Mouse (Mus musculus) stomach, postnatal 0 days (tissue): ENCODE data around the gene BC028528. TPM values are rescaled to one million over a fixed set of nuclear protein-coding genes. Genes with fewer than 3 reads are reported as not detected.
A peak's percentile ranks its signal among the peaks of the same experiment; 100 is the strongest.

ENCODE experiments used
- ATAC-seq: fragments of 200-750 bp; cut with Nextera tagmentation; 2 replicates; pipeline ENCODE4 v1.8.0; 2017; ENCODE audit not compliant: low FRiP score, low TSS enrichment
- DNase-seq: peaks from one replicate; pipeline ENCODE4 v3.0.0-alpha.2; 2016; ENCODE audit warnings: low spot score
- H3K27ac ChIP-seq: fragments of 300-500 bp; sonication (generic); replicated peaks from 2 replicates; pipeline ENCODE4 v1.5.1; 2014; ENCODE audit warnings: mild to moderate bottlenecking, control low read depth
- H3K27me3 ChIP-seq: fragments of 300-500 bp; sonication (generic); 2 replicates; pipeline ENCODE4 v1.6.1; 2014; ENCODE audit warnings: low read length; ENCODE audit not compliant: control insufficient read depth, insufficient read depth
- H3K36me3 ChIP-seq: fragments of 300-500 bp; sonication (generic); 2 replicates; pipeline ENCODE4 v1.6.1; 2014; ENCODE audit warnings: low read length, mixed read lengths; ENCODE audit not compliant: control insufficient read depth, insufficient read depth
- H3K4me1 ChIP-seq: fragments of 300-500 bp; sonication (generic); replicated peaks from 2 replicates; pipeline ENCODE4 v1.6.1; 2014; ENCODE audit warnings: antibody characterized with exemption; ENCODE audit not compliant: control insufficient read depth, insufficient read depth
- H3K4me2 ChIP-seq: fragments of 300-500 bp; sonication (generic); replicated peaks from 2 replicates; pipeline ENCODE4 v1.6.1; 2014; ENCODE audit warnings: low read depth, mild to moderate bottlenecking, control low read depth, moderate library complexity
- H3K4me3 ChIP-seq: fragments of 300-500 bp; sonication (generic); 2 replicates; pipeline ENCODE4 v1.5.1; 2014; ENCODE audit warnings: low read depth, low read length, control low read depth
- H3K9ac ChIP-seq: fragments of 300-500 bp; sonication (generic); 2 replicates; pipeline ENCODE4 v1.6.1; 2014; ENCODE audit warnings: mild to moderate bottlenecking, low read length, control low read depth, mixed read lengths
- H3K9me3 ChIP-seq: fragments of 300-500 bp; sonication (generic); 2 replicates; pipeline ENCODE4 v1.6.1; 2016; ENCODE audit warnings: low read length; ENCODE audit not compliant: control insufficient read depth
- CTCF ChIP-seq: IDR thresholded peaks from 2 replicates; pipeline ENCODE4 v1.5.1; 2016; ENCODE audit warnings: antibody characterized with exemption, low read depth, mild to moderate bottlenecking, moderate library complexity
- EP300 ChIP-seq: optimal IDR thresholded peaks from 2 replicates; pipeline ENCODE3; 2016; ENCODE audit warnings: antibody characterized with exemption
- WGBS: fragments of 180-500 bp; shearing (Covaris S2); extraction: QIAGEN DNeasy Blood & Tissue Kit; methylation state at CpG from one replicate; pipeline ENCODE4 v1.1.7; 2014; 5-methylcytosine and 5-hydroxymethylcytosine counted together
- polyA plus RNA-seq: library from polyadenylated mRNA; unstranded; fragments of >200 nt; fragmentation: Nextera tagmentation; extraction: Ambion mirVana; gene quantifications from 2 replicates; pipeline ENCODE4 v1.2.1, GENCODE M21; 2015

Gene BC028528
- polyA plus RNA-seq, 1 experiment from 2014 or later = 14.8 TPM

- peak within 1 kb of the TSS; percentile 58 for H3K4me2 ChIP-seq
- H3K27me3 ChIP-seq = no peaks in the 10 kb centered on the region
- peaks cover 5% of the 10 kb centered on the region; the same call in 1 of the 2 replicates for H3K4me1 ChIP-seq
- no peak within 1 kb of the TSS for H3K27ac ChIP-seq
- H3K36me3 ChIP-seq = no peaks in the 10 kb centered on the region
- ATAC-seq = peak; percentile 48
- H3K4me3 ChIP-seq = peak within 1 kb of the TSS; percentile 17; the same call in 1 of the 2 replicates
- WGBS = 2% methylated on average over 15 of the region's 15 CpGs
- peak within 1 kb of the TSS; percentile 45; the same call in 1 of the 2 replicates for H3K9ac ChIP-seq
- TF ChIP-seq EP300 (no peak), CTCF (no peak)
- DNase-seq = no peak
- no peaks in the 10 kb centered on the region for H3K9me3 ChIP-seq
These were observed 12.8 kb upstream of the BC028528 start, which contains the start of gene Car14 for GRCm38 (mm10) chr3:95904568-95904967. TSS of gene Car14 (minus strand) at chr3:95904691.

GRCm38 (mm10) chr3:95903753-95904502 is 12.1 kb upstream of the BC028528 start:
- TF ChIP-seq EP300 = no peak
- no peak for TF ChIP-seq CTCF
- Histone ChIP-seq H3K36me3 (no peaks in the 10 kb centered on the region), H3K9ac (no peak overlapping the region), H3K9me3 (no peaks in the 10 kb centered on the region), H3K4me2 (peak overlapping the region; percentile 58), H3K4me1 (peaks cover 5% of the 10 kb centered on the region; the same call in 1 of the 2 replicates), H3K4me3 (peak overlapping the region; percentile 17; the same call in 1 of the 2 replicates), H3K27me3 (no peaks in the 10 kb centered on the region), H3K27ac (no peak overlapping the region)
- 7% methylated on average over 15 of the region's 15 CpGs for WGBS
- ATAC-seq = no peak
- DNase-seq = no peak

- H3K36me3 ChIP-seq = 0 out of 2 replicates have a peak, but pooled peaks cover 5% of the 10 kb centered on the region
- no peaks in the 10 kb centered on the region for H3K27me3 ChIP-seq
- H3K4me3 ChIP-seq = no peak overlapping the region
- whole genome bisulfite sequencing = 31% methylated on average over 6 of the region's 6 CpGs
- DNase-seq (no peak), ATAC-seq (no peak)
- no peak overlapping the region for H3K27ac ChIP-seq
- H3K9ac ChIP-seq = no peak overlapping the region
- no peak overlapping the region for H3K4me2 ChIP-seq
- TF ChIP-seq CTCF (no peak), EP300 (no peak)
- H3K9me3 ChIP-seq = no peaks in the 10 kb centered on the region
- H3K4me1 ChIP-seq = peaks cover 5% of the 10 kb centered on the region; the same call in 1 of the 2 replicates
These were observed 10.8 kb upstream of the BC028528 start for GRCm38 (mm10) chr3:95902643-95903042.

- TF ChIP-seq EP300 (no peak), CTCF (no peak)
- H3K36me3 ChIP-seq = 0 out of 2 replicates have a peak, but pooled peaks cover 5% of the 10 kb centered on the region
- H3K4me3 ChIP-seq = no peak overlapping the region
- H3K4me1 ChIP-seq = peaks cover 5% of the 10 kb centered on the region; the same call in 1 of the 2 replicates
- ATAC-seq (no peak), DNase-seq (no peak)
- no peak overlapping the region for H3K4me2 ChIP-seq
- no peak overlapping the region for H3K27ac ChIP-seq
- H3K9me3 ChIP-seq = no peaks in the 10 kb centered on the region
- H3K9ac ChIP-seq = no peak overlapping the region
- H3K27me3 ChIP-seq = no peaks in the 10 kb centered on the region
These were observed 10.5 kb upstream of the BC028528 start for GRCm38 (mm10) chr3:95902373-95902625.

- peaks cover 5% of the 10 kb centered on the region; the same call in 1 of the 2 replicates for H3K4me1 ChIP-seq
- H3K4me2 ChIP-seq = no peak overlapping the region
- TF ChIP-seq EP300 (no peak), CTCF (no peak)
- no peak overlapping the region for H3K4me3 ChIP-seq
- no peaks in the 10 kb centered on the region for H3K27me3 ChIP-seq
- H3K9me3 ChIP-seq = no peaks in the 10 kb centered on the region
- DNase-seq (no peak), ATAC-seq (no peak)
- no peak overlapping the region for H3K9ac ChIP-seq
- 51% methylated on average over 9 of the region's 9 CpGs for WGBS
- no peak overlapping the region for H3K27ac ChIP-seq
- H3K36me3 ChIP-seq = 0 out of 2 replicates have a peak, but pooled peaks cover 5% of the 10 kb centered on the region
These were observed 10.0 kb upstream of the BC028528 start for GRCm38 (mm10) chr3:95901616-95902372.
